Mouse (Mus musculus) embryonic facial prominence, embryonic 10.5 days (tissue): Measurements from ENCODE around the gene Rbms2. TPM values are rescaled to one million over a fixed set of nuclear protein-coding genes. Genes with fewer than 3 reads are reported as not detected.

ENCODE experiments used
- microRNA counts: library from miRNA; unstranded; fragments of <30 nt; microRNA quantifications from one replicate; lab custom pipeline; 2017
- microRNA-seq: library from miRNA; unstranded; fragments of <30 nt; microRNA quantifications from one replicate; pipeline ENCODE4, GENCODE M21; 2017
- polyA plus RNA-seq: library from polyadenylated mRNA; unstranded; fragments of >200 nt; fragmentation: Nextera tagmentation; extraction: Ambion mirVana; gene quantifications from 2 replicates; pipeline ENCODE4 v1.2.1, GENCODE M21; 2016

Rbms2 gene
- polyA plus RNA-seq, 1 experiment from 2014 or later = 27.9 TPM

MicroRNAs encoded within 50 kb of the gene (microRNA counts, 519-probe panel; counts per million panel counts)
- microRNA mmu-miR-677 (lab: Ali Mortazavi, UCI) = 188 counts per million, percentile 57 among the panel's probes with 10 or more counts

Small RNAs within 50 kb of the gene (microRNA-seq; reads per million reads assigned to microRNA genes)
- 38.7 reads per million, percentile 39 among the genes with 10 or more reads in this experiment for gene Mir677

Other genes starting within 250 kb of the Rbms2 start
- not detected in 2 replicates for gene Hsd17b6, start 172.7 kb downstream of the Rbms2 start, polyA plus RNA-seq
- 106 and 111 TPM in 2 replicates for gene Prim1, start 165.1 kb downstream of the Rbms2 start, polyA plus RNA-seq
- gene Naca, start 144.7 kb downstream of the Rbms2 start, polyA plus RNA-seq = 907 and 927 TPM in 2 replicates
- gene Ptges3, start 121.3 kb downstream of the Rbms2 start, polyA plus RNA-seq = 711 and 729 TPM in 2 replicates
- 2,197 and 2,277 TPM in 2 replicates for gene Atp5b, start 97.0 kb downstream of the Rbms2 start, polyA plus RNA-seq
- gene Baz2a, start 88.7 kb downstream of the Rbms2 start, polyA plus RNA-seq = 14.7 and 17.5 TPM in 2 replicates
- 1.4 and 1.5 TPM in 2 replicates for gene Gls2, start 14.2 kb upstream of the Rbms2 start, polyA plus RNA-seq
- 31.3 and 31.8 TPM in 2 replicates for gene Spryd4, start 31.5 kb upstream of the Rbms2 start, polyA plus RNA-seq
- not detected in 2 replicates for gene Mip, start 45.5 kb upstream of the Rbms2 start, polyA plus RNA-seq
- 95.9 and 103 TPM in 2 replicates for gene Timeless, start 51.8 kb upstream of the Rbms2 start, polyA plus RNA-seq
- 0.49 and 0.69 TPM in 2 replicates for gene Apon, start 73.8 kb upstream of the Rbms2 start, polyA plus RNA-seq
- 0.11 TPM in 1 of 2 replicates, not detected in the other for gene Apof, start 88.4 kb upstream of the Rbms2 start, polyA plus RNA-seq
- 14.3 and 15.3 TPM in 2 replicates for gene Stat2, start 90.3 kb upstream of the Rbms2 start, polyA plus RNA-seq
- 0.13 TPM in 1 of 2 replicates, not detected in the other for gene Il23a, start 118.5 kb upstream of the Rbms2 start, polyA plus RNA-seq
- gene Pan2, start 123.0 kb upstream of the Rbms2 start, polyA plus RNA-seq = 42.9 and 43.3 TPM in 2 replicates
- gene Cnpy2, start 142.2 kb upstream of the Rbms2 start, polyA plus RNA-seq = 273 and 305 TPM in 2 replicates
- 244 and 258 TPM in 2 replicates for gene Cs, start 157.4 kb upstream of the Rbms2 start, polyA plus RNA-seq
- 9.5 and 11.1 TPM in 2 replicates for gene Coq10a, start 188.7 kb upstream of the Rbms2 start, polyA plus RNA-seq
- gene Ankrd52, start 196.8 kb upstream of the Rbms2 start, polyA plus RNA-seq = 12.1 and 12.4 TPM in 2 replicates
- 0.13 and 0.36 TPM in 2 replicates for gene Slc39a5, start 220.9 kb upstream of the Rbms2 start, polyA plus RNA-seq
- 119 and 129 TPM in 2 replicates for gene Nabp2, start 231.2 kb upstream of the Rbms2 start, polyA plus RNA-seq
- gene Rnf41, start 231.4 kb upstream of the Rbms2 start, polyA plus RNA-seq = 42.1 and 44.6 TPM in 2 replicates